Comparison of ENCODE assay signal across 9 mouse cellular contexts in the genomic region with DNA sequence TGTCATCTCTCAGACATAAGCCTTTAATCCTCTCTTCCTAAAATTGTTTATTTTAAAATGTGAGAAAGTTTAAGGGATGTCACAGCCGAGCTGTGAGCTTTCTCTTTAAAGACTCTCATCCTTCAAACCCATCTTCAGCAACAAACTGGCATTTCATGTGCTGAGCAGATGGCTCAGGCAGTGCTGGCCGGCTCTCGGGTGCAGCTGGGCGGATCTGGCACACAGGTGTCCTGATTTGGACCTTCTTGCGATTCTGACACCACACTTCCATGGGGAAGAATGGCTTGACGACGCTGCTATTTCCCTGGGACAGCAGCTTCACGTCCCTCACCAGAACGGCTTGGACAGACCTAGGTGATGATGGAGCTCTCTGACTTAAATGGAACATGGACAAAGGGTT. TPM values are rescaled to one million over a fixed set of nuclear protein-coding genes. Genes with fewer than 3 reads are reported as not detected.
A peak's percentile ranks its signal among the peaks of the same experiment; 100 is the strongest.
DNase-seq lines count a peak whose midpoint lies in the region; ATAC-seq and TF ChIP-seq lines count a peak whose summit lies in the region.
"Had no signal": no experiment of that assay in that cellular context is flagged by ENCODE, and none has a peak within 500 bp of the region (broad histone marks: within the 10 kb centered on the region; RNA-seq: fewer than 3 reads in every experiment).

No protein-coding gene starts in this region.

- H3K9me3 ChIP-seq in heart, embryonic 11.5 days (replicated peaks; ENCODE audit: control insufficient read depth, low read length) = no peaks in the 10 kb centered on the region
- no peaks in the 10 kb centered on the region for H3K9me3 ChIP-seq in forebrain, embryonic 16.5 days (ENCODE audit: control insufficient read depth, low read length)
- no peaks in the 10 kb centered on the region for H3K9me3 ChIP-seq in limb, embryonic 10.5 days (replicated peaks)
- H3K9me3 ChIP-seq in midbrain, embryonic 16.5 days (replicated peaks; ENCODE audit: control insufficient read depth, low read length, poor library complexity, severe bottlenecking) = no peaks in the 10 kb centered on the region

- H3K4me3 ChIP-seq in heart, embryonic 11.5 days (ENCODE audit: low read depth, low read length) = no peak overlapping the region
- no peak overlapping the region for H3K4me3 ChIP-seq in forebrain, embryonic 16.5 days (replicated peaks; ENCODE audit: low read length)
- H3K4me3 ChIP-seq in limb, embryonic 10.5 days = no peak overlapping the region
- no peak overlapping the region for H3K4me3 ChIP-seq in thymus, adult 2 months (ENCODE audit: control insufficient read depth, insufficient read depth, low read length)
- no peak overlapping the region for H3K4me3 ChIP-seq in midbrain, embryonic 16.5 days (ENCODE audit: low read depth, low read length)

- no peak for DNase-seq in heart, postnatal 14 days
- DNase-seq in brain, embryonic 14.5 days (ENCODE audit: low read depth) = peak; percentile 44
- DNase-seq in limb, embryonic 10.5 days (ENCODE audit: low spot score) = peak; percentile 30
- DNase-seq in thymus, adult 2 months = no peak
- no peak for DNase-seq in adrenal gland, postnatal 10 days
- DNase-seq: adrenal gland, postnatal 25 days had no signal

- no peak overlapping the region for H3K9ac ChIP-seq in heart, embryonic 11.5 days (ENCODE audit: low read depth, low read length)
- H3K9ac ChIP-seq in forebrain, embryonic 16.5 days (replicated peaks; ENCODE audit: low read depth, low read length) = no peak overlapping the region
- no peak overlapping the region for H3K9ac ChIP-seq in midbrain, embryonic 16.5 days (ENCODE audit: low read depth, low read length)

- TF ChIP-seq POLR2A in brain, embryonic 14.5 days (IDR thresholded peaks at IDR 0.05; ENCODE audit: borderline replicate concordance, extremely low read depth, insufficient read depth, insufficient read length, poor library complexity, severe bottlenecking) = no peak
- TF ChIP-seq POLR2A in thymus, adult 2 months (IDR thresholded peaks at IDR 0.05; ENCODE audit: control insufficient read depth, extremely low read depth, insufficient read depth, low read length, poor library complexity) = no peak

- no peaks in the 10 kb centered on the region for H3K27me3 ChIP-seq in heart, embryonic 11.5 days (ENCODE audit: control insufficient read depth, insufficient read depth, low read length)
- H3K27me3 ChIP-seq in forebrain, embryonic 16.5 days (replicated peaks; ENCODE audit: control insufficient read depth, insufficient read depth, low read length) = no peaks in the 10 kb centered on the region
- no peaks in the 10 kb centered on the region; the same call in 1 of the 2 replicates for H3K27me3 ChIP-seq in limb, embryonic 10.5 days (ENCODE audit: low read depth, poor library complexity, severe bottlenecking)
- no peaks in the 10 kb centered on the region for H3K27me3 ChIP-seq in thymus, adult 2 months (ENCODE audit: control insufficient read depth, insufficient read depth, low read length)
- no peaks in the 10 kb centered on the region for H3K27me3 ChIP-seq in midbrain, embryonic 16.5 days (ENCODE audit: control insufficient read depth, insufficient read depth, low read depth, low read length)

- TF ChIP-seq CTCF in brain, embryonic 14.5 days (IDR thresholded peaks at IDR 0.05; ENCODE audit: borderline replicate concordance, extremely low read depth, insufficient read depth, insufficient read length) = no peak
- TF ChIP-seq CTCF in thymus, adult 2 months (IDR thresholded peaks at IDR 0.05; ENCODE audit: borderline replicate concordance, control insufficient read depth, extremely low read depth, insufficient read depth, low read length, poor library complexity) = no peak

- no peak for ATAC-seq in heart, embryonic 11.5 days (replicated peaks; ENCODE audit: insufficient number of reproducible peaks, low FRiP score, low TSS enrichment)
- ATAC-seq in forebrain, embryonic 16.5 days = peak; percentile 69; the same call in 1 of the 2 replicates
- ATAC-seq in midbrain, embryonic 16.5 days = no peak

- H3K27ac ChIP-seq in heart, embryonic 11.5 days (ENCODE audit: low read depth, low read length) = no peak overlapping the region
- no peak overlapping the region for H3K27ac ChIP-seq in forebrain, embryonic 16.5 days (ENCODE audit: low read length)
- no peak overlapping the region for H3K27ac ChIP-seq in limb, embryonic 10.5 days
- H3K27ac ChIP-seq in thymus, adult 2 months (ENCODE audit: control insufficient read depth, insufficient read depth, low read length) = no peak overlapping the region
- no peak overlapping the region for H3K27ac ChIP-seq in midbrain, embryonic 16.5 days (ENCODE audit: low read length)

- intact Hi-C loops in heart, postnatal 14 days (cut with DNase I) = no loop called here

- WGBS in heart, embryonic 11.5 days (ENCODE audit: insufficient replicate concordance) = 52% methylated on average over 9 of the region's 9 CpGs
- WGBS in forebrain, embryonic 16.5 days = 46% methylated on average over 9 of the region's 9 CpGs
- WGBS in limb, embryonic 10.5 days = 42% methylated on average over 9 of the region's 9 CpGs
- 76% methylated on average over 9 of the region's 9 CpGs for WGBS in thymus, adult 2 months
- WGBS in midbrain, embryonic 16.5 days = 64% methylated on average over 9 of the region's 9 CpGs

- H3K36me3 ChIP-seq in heart, embryonic 11.5 days (ENCODE audit: control insufficient read depth, insufficient read depth, low read length) = no peaks in the 10 kb centered on the region
- H3K36me3 ChIP-seq in forebrain, embryonic 16.5 days (ENCODE audit: control insufficient read depth, insufficient read depth) = no peaks in the 10 kb centered on the region
- H3K36me3 ChIP-seq in limb, embryonic 10.5 days = no peaks in the 10 kb centered on the region
- H3K36me3 ChIP-seq in thymus, adult 2 months (ENCODE audit: control insufficient read depth, insufficient read depth, low read length) = no peaks in the 10 kb centered on the region
- no peaks in the 10 kb centered on the region for H3K36me3 ChIP-seq in midbrain, embryonic 16.5 days (ENCODE audit: control insufficient read depth, insufficient read depth, low read length)

- H3K4me2 ChIP-seq in heart, embryonic 11.5 days = peak overlapping the region; percentile 29; the same call in 1 of the 2 replicates
- no peak overlapping the region for H3K4me2 ChIP-seq in forebrain, embryonic 16.5 days (ENCODE audit: low read length)
- H3K4me2 ChIP-seq in midbrain, embryonic 16.5 days (ENCODE audit: low read length) = no peak overlapping the region

- H3K4me1 ChIP-seq in heart, embryonic 11.5 days (ENCODE audit: control insufficient read depth, insufficient read depth, low read length) = no peaks in the 10 kb centered on the region
- no peaks in the 10 kb centered on the region for H3K4me1 ChIP-seq in forebrain, embryonic 16.5 days (replicated peaks; ENCODE audit: control insufficient read depth, insufficient read depth, low read length)
- peaks cover 9% of the 10 kb centered on the region for H3K4me1 ChIP-seq in limb, embryonic 10.5 days
- H3K4me1 ChIP-seq in thymus, adult 2 months (replicated peaks; ENCODE audit: control insufficient read depth, insufficient read depth, low read length) = no peaks in the 10 kb centered on the region
- no peaks in the 10 kb centered on the region for H3K4me1 ChIP-seq in midbrain, embryonic 16.5 days (ENCODE audit: control insufficient read depth, insufficient read depth, low read length)

RNA-seq across cellular contexts. Expression of a gene that starts 17.9 kb away (rescaled TPM):
- 2.6 and 3.0 TPM in 2 replicates for polyA plus RNA-seq in heart, embryonic 11.5 days (2014; fragmentation: Nextera tagmentation; extraction: Ambion mirVana)
- under 1 TPM; 0.26 to 0.29 TPM for total RNA-seq in heart, postnatal 14 days (2021)
- 1.6 and 2.6 TPM in 2 replicates for polyA plus RNA-seq in brain, embryonic 14.5 days (2012; rRNA removed)
- polyA plus RNA-seq in forebrain, embryonic 16.5 days (2015; fragmentation: Nextera tagmentation; extraction: Ambion mirVana) = 1.5 and 1.8 TPM in 2 replicates
- 4.0 and 6.8 TPM in 2 replicates for polyA plus RNA-seq in limb, embryonic 10.5 days (2016; fragmentation: Nextera tagmentation; extraction: Ambion mirVana)
- polyA plus RNA-seq in thymus, adult 2 months (2012; rRNA removed) = 0.33 and 0.38 TPM in 2 replicates
- 1 to 10 TPM; 6.3 to 8.1 TPM for total RNA-seq in adrenal gland, postnatal 10 days (2021)
- polyA plus RNA-seq in midbrain, embryonic 16.5 days (2015; fragmentation: Nextera tagmentation; extraction: Ambion mirVana) = 1.6 TPM in 2 replicates

Comparison
In these comparisons a context has a peak if more than half of its experiments do, and no peak if none do; other contexts are left out.
1. DNase-seq: peak in brain, embryonic 14.5 days (single experiment) and limb, embryonic 10.5 days (single experiment); none in heart, postnatal 14 days (0 of 2), thymus, adult 2 months (single experiment) and adrenal gland, postnatal 10 days (single experiment).